Mouse (Mus musculus) megakaryocyte, embryonic 14.5 days (primary cell): ENCODE data around the gene Slc12a8.

Source experiments
- FLI1 ChIP-seq: IDR thresholded peaks from 2 replicates; pipeline ENCODE4 v1.6.1; 2012; ENCODE audit warnings: low read length, inconsistent platforms, mixed read lengths
- GATA1 ChIP-seq: IDR thresholded peaks from 3 replicates; pipeline ENCODE4 v1.6.1; 2012; ENCODE audit warnings: mixed read lengths, low read length, inconsistent platforms, borderline replicate concordance

GRCm38 (mm10) chr16:33605647-33606596 is 88.8 kb downstream of the Slc12a8 start:
- TF ChIP-seq FLI1: no peak
- no peak for TF ChIP-seq GATA1
